Mouse (Mus musculus): ENCODE data around the gene Srsf11.

Srsf11 gene

GRCm38 (mm10) chr3:158036329-158036988 lies at the start of gene Srsf11, which contains the start of gene Lrrc40:
Srsf11 (minus strand) TSS chr3:158036639.
Lrrc40 (plus strand) TSS chr3:158036662.
- peak; percentile 92 for DNase-seq (ENCODE audit: low spot score)

GRCm38 (mm10) chr3:158077828-158078227 lies 41.4 kb upstream of the Srsf11 start:
- DNase-seq (ENCODE audit: low spot score): no peak

- DNase-seq (ENCODE audit: low spot score): no peak
Observed at GRCm38 (mm10) chr3:158077380-158077772, 40.9 kb upstream of the Srsf11 start.

- no peak for DNase-seq (ENCODE audit: low spot score)
Observed at GRCm38 (mm10) chr3:158076685-158077379, 40.4 kb upstream of the Srsf11 start.

- DNase-seq (ENCODE audit: low spot score): no peak
Observed at GRCm38 (mm10) chr3:158075004-158075403, 38.6 kb upstream of the Srsf11 start.

GRCm38 (mm10) chr3:158068613-158069263 lies 32.3 kb upstream of the Srsf11 start:
- DNase-seq (ENCODE audit: low spot score): no peak

- no peak for DNase-seq (ENCODE audit: low spot score)
Observed at GRCm38 (mm10) chr3:158067916-158068315, 31.5 kb upstream of the Srsf11 start.

GRCm38 (mm10) chr3:158065256-158065655 lies 28.8 kb upstream of the Srsf11 start:
- no peak for DNase-seq (ENCODE audit: low spot score)

- no peak for DNase-seq (ENCODE audit: low spot score)
Observed at GRCm38 (mm10) chr3:158061811-158062523, 25.5 kb upstream of the Srsf11 start.

- DNase-seq (ENCODE audit: low spot score): no peak
Observed at GRCm38 (mm10) chr3:158060621-158061291, 24.3 kb upstream of the Srsf11 start.

- no peak for DNase-seq (ENCODE audit: low spot score)
Observed at GRCm38 (mm10) chr3:158049508-158049907, 13.1 kb upstream of the Srsf11 start.

- no peak for DNase-seq (ENCODE audit: low spot score)
Observed at GRCm38 (mm10) chr3:158040755-158041154, 4.3 kb upstream of the Srsf11 start.

- no peak for DNase-seq (ENCODE audit: low spot score)
Observed at GRCm38 (mm10) chr3:158038106-158038505, 1.7 kb upstream of the Srsf11 start.

GRCm38 (mm10) chr3:158035866-158036265 lies 573 bp downstream of the Srsf11 start:
- no peak for DNase-seq (ENCODE audit: low spot score)

- no peak for DNase-seq (ENCODE audit: low spot score)
Observed at GRCm38 (mm10) chr3:158032106-158032505, 4.3 kb downstream of the Srsf11 start.

- DNase-seq (ENCODE audit: low spot score): peak; percentile 89
Observed at GRCm38 (mm10) chr3:158031371-158031925, 5.0 kb downstream of the Srsf11 start.

- DNase-seq (ENCODE audit: low spot score): no peak
Observed at GRCm38 (mm10) chr3:158009762-158010320, 26.6 kb downstream of the Srsf11 start.

- DNase-seq (ENCODE audit: low spot score): no peak
Observed at GRCm38 (mm10) chr3:158008647-158009046, 27.8 kb downstream of the Srsf11 start.

- no peak for DNase-seq (ENCODE audit: low spot score)
Observed at GRCm38 (mm10) chr3:157998742-157999369, 37.6 kb downstream of the Srsf11 start.

GRCm38 (mm10) chr3:157995726-157996125 lies 40.7 kb downstream of the Srsf11 start:
- DNase-seq (ENCODE audit: low spot score): no peak

- DNase-seq (ENCODE audit: low spot score): no peak
Observed at GRCm38 (mm10) chr3:157993322-157993721, 43.1 kb downstream of the Srsf11 start.
